Mouse (Mus musculus) adrenal gland, postnatal 14 days (tissue): ENCODE measurements at regions not wholly inside any gene's neighbourhood (a gene's known extent, or its start where the extent isn't known, plus 50 kb on each side); places are given as distances from the start of the nearest gene placed in this dataset.
A peak's percentile ranks its signal among the peaks of the same experiment; 100 is the strongest.
"Not testable (repeated sequence)": the region's sequence is repeated elsewhere in the genome, so short reads cannot be mapped to it uniquely, and the experiment has no call there.

Experiments
- DNase-seq: peaks from one replicate; pipeline ENCODE4 v3.0.0; 2021; ENCODE audit warnings: mixed read lengths

DNA sequence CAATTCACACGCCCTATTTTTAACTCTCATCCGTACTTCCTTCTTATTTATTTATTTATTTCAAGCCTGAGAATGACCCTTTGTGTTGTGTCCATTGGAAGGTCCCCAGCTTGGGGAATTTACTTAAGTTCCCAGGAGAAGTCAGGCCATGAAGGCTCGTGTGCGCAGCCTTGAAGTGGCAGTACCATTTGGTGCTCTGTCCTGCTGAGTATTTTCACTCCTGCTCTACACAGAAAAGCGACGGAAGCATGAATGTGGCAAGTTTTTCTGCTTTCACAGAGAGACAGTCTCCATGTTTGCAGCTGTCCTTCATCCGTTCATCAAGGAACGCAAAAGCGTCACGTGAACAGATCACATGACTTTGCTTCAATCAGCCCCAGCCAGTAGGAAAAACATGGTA, 610.2 kb upstream of the Clint1 start:
- no peak for DNase-seq

DNA sequence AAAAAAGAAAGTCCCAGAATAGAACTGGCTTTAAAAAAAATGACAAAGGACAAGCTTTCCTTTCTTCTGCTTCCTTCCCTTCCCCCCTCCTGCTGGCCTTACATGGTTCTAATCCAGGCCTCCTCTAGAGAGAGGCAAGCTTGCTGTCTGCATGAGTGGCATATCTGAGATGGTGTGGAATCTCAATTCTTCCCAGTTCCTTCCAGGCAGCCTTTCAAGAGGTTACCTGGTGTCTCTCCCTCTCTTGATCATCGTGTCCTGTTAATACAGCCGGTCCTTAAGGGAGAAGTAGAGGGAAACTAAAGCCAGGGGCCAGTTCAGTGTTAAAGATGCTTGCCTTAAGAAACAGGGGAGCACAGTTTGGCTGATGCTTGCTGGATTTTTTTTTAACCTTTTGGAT, 607.1 kb upstream of the Clint1 start:
- DNase-seq: no peak

DNA sequence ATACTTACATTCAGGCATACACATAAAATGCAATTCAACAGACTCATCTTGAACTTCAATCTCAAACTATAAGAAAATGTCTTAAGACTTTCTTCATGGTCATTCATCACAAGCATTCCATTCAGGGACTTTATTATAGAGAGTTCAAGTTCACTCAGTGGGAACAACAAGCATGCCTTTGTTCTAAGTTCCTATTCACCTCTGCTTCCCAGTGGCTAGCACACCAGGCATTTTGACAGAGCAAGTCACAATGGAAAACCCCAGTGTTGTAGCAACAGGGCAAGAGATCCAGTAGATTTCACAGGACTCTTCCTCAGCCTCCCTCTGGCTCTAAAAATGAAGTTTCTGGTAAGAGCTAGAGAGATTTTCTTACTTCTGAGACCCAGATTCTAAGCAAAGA, 595.8 kb upstream of the Clint1 start:
- DNase-seq: no peak

DNA sequence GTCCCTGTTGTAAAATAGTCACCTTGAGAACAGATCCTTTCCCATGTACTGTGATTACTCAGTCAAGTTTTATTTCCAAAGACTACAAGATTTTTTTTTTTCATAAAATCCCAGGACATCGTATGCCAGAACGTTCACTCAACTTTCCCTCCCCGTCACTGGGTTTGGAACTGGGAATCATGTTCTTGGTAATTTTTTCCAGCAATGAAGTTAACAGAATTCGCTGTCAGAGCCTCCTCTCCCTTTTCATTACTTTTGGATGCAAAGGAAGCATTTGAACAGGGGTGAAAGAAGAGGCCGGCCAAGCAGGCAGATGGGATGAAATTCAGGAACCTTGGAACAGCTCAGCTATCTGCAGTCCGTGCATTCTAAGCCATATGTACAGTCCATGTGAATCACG, 589.7 kb upstream of the Clint1 start:
- DNase-seq: no peak

DNA sequence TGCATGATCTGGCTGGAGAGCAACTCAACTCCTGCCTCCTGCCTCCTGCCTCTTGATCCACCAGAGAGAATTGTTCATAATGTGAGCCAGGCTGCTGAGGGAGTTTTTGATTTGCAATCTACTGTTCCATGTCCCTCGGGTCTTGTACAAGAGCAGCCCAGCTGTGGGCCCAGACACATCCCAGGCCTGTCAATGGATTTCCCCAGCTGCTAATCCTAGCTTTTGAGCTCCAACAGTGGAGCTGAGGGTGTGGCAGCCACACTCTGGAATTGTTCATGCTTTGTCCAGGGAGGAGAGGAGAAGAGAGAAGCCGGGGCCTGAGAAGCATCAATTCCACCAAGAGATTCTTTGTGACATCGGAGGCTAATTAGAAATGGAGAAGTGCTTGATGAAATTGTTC, 587.9 kb upstream of the Clint1 start:
- peak; percentile 20 for DNase-seq

DNA sequence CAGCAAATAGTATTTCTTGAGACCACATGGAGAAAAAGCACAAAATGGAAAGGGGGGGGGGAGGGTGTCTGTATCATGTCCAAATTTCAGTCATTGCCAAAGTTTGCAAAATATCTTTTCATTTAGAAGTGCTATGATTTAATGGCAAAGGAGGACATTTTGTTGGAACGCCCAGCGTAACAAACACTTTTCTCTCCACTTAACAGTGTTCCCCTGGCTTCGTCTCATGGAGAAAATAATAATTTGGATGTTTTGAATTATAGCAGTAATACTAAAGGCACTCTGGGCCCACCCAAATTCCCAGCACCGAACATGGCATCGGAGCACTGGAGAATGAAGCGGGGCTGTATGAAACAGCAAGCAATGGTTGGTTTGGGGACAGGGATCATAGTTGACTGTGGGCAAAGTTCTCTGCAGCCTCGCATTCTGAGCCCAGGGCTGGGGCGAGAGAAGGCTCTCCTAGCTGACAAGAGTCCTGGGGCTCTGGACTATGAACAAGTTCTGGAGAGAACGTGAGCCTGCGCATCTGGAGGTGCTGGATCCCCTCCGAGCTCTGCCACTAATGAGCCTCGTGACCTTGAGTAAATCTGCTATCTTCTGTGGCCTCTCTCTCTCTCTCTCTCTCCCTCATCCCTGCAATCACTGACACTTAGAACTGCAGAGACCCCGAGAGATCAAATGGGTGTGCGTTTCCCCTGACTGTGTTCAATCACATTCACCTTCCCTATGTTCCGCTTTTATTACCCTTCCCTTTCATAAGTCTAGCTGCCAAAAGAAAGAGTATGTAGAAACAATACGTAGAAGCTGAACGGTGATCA, 586.5 kb upstream of the Clint1 start:
- DNase-seq: peak; percentile 26

DNA sequence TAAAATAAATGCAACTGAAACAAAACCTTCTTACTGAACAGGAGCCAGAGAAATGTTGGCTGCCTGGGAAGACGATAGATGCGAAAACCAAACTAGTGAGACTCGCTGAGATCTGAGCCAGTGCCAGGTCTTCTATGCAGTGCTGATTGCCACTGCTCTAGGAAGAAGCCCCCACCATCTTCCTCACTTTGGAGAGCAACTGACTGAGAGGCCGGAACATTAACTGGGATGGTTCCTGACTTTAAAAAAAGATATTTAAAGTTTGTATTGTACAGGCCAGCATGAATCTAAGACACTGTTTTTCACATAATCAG, 585.9 kb upstream of the Clint1 start:
- no peak for DNase-seq

DNA sequence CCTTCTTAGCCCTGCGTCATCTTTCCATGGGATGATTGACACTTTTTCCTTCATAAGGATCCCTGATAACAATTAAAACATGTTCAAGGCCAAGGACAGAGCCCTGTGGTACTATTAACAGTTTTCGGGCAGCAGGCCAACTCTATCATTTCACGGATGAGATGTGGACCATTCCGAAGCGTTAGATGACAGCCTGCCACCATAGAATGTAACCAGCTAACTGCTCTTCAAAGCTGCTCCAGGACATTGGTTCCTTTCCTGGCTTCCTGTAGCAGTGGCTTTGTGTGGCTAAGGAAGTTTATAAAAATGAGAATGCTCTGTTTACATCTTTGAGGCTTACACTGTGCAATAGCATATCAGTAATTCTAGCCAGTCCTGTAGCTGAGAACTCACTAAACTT, 582.6 kb upstream of the Clint1 start:
- DNase-seq: no peak

DNA sequence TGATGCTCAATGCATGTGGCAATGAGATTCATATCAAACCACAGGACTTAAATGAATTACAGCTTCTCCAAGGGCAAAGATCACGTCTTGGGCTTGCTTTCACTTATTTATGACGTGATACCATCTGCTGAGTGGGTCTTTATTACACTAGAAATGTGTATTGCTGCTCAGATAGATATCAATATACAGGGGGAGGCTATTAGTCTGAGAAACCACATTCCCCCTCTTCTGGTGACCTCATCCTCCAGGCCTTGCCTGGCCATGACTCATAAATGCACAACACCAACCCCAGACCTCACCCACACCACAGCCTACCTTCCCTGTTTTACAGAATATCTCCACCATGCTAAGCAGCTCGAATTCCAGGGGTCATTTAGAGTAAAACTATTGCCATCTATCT, 580.6 kb upstream of the Clint1 start:
- no peak for DNase-seq

DNA sequence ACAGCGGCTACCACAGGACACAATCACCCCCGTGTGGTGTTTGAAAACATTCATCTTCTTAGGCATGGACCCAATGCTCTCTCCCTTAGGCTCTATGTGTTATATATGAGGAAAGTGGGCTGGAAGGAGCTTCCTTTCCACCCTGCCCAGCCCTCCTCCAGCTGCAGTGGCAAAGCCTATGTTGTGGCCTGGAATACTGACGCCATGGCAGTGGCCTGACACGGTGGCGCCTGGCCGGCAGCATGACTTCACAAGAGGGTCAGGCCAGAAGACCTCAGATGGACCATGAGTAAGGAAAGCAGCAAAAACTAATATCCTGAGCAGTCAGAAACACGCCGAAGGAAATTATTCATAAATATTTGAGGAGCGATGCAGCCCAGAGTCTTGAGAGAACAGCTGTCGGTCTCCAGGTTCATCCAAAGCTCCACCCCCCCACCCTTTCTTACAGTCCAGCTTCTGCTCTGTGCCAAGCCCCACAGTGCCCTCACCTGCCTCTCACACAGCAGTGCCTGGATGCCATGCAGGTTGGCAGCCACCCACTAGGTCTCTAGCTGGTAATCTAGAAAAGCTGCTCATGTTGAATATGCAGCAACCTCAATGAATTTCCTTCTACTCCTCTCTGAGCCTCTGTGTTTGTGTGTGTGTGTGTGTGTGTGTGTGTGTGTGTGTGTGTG, 577.3 kb upstream of the Clint1 start:
- DNase-seq: peak; percentile 18

DNA sequence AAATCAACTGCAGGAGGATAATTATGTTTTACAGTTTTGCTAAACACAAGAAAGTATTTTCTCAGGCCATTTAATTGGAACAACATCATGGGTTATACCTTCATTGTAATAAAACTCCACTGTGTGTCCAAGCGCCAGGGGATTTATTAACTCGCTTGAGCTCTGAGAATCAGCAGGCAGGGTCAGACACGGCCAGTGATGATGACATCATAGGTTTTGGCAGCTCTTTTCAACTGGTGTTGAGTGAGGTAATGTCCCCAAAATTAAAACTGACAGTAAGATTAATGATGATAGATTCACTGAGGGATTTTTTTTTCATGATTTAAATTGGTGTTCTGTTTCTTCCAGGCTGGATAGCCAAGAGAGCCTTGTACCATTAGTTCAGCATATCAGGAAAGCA, 576.7 kb upstream of the Clint1 start:
- peak; percentile 21 for DNase-seq

DNA sequence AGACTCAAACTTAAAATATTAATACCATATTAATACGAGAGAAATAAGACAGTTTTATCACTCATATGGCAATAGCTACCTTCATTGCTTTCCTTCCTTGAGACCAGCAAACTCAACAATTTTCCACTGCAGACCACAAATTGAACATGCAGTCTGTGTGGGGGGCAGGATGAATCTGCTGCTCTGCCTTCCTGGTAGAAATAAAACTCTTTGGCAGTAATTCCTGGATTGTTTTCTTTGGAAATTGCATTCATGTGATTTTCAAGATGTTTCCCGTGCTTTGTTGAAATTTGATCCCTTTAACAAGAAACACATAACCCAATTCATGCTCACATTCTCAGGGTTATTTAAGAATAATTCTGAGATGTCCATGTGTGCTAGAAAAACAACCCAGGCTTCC, 555.1 kb upstream of the Clint1 start:
- DNase-seq: no peak

DNA sequence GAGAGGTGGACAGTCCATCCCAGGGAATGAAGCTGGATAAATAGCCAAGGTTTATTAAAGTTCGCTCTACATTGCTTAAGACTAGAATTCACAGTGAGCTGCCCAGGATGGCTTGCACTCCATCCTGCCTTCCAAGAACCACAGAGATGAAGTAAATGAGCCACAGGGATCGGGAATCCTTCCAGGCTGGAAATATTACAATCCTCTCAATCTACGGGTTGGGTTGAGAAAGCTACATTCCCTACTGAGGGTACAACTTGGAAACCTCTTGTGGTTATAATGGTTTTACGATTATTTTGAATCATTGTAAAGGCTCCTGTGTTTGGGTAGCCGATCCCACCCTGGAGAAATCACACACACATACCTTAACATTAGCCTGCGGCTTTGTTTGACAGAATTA, 539.9 kb upstream of the Clint1 start:
- no peak for DNase-seq

DNA sequence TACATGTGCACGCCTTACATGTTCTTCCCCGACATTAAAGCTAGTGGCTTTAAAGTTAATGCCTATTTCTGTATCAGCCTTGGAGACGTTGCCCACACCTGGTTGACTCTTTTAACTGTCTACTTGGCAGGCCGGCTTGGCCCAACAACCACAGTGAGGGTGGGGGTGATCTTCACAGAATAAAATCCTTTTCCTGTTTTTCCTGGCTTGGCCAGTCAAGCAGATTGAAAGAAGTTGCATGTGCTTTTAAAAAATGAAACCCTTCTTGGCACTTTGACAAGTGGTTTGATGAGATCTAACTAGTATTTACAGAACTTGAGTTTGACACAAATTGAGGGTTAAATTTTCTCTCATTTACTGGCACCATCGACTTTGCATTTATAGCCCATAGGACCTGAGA, 528.1 kb upstream of the Clint1 start:
- no peak for DNase-seq

DNA sequence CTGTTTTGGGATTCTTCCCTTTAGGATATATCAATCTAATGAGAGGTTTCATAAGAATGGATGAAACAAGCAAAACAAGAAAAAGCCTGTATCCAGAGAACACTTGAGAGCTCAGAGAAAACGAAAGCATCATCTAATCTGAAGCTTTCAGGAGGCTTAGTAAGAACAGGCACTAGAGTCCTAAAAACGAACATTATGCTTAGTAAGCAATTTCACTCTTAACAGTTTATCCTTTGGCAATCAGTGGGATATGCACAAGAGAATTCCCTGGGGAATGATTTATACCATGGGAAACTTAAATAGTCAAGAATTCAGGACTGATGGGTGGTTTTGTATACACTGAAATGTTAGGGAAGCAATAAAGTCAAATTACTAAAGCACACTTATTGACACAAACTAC, 521.5 kb upstream of the Clint1 start:
- no peak for DNase-seq

DNA sequence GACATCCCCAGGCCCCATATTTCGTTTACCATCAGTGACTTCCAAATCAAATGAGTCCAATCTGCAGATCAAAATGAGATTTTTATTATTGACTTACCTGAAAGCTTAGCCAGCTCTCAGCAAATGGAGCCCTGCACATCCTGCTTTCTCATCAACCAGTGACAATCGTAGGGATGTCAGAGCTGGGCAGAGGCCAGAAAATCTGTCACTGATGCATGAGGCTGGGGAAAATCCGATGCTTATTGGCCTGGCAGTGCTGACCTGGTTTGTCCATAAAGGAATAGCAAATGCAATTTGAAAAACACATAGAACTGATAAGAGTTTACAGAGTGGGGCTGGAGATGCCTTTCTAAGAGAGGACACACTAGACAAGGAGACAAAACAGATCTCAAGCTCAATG, 518.1 kb upstream of the Clint1 start:
- DNase-seq: no peak

DNA sequence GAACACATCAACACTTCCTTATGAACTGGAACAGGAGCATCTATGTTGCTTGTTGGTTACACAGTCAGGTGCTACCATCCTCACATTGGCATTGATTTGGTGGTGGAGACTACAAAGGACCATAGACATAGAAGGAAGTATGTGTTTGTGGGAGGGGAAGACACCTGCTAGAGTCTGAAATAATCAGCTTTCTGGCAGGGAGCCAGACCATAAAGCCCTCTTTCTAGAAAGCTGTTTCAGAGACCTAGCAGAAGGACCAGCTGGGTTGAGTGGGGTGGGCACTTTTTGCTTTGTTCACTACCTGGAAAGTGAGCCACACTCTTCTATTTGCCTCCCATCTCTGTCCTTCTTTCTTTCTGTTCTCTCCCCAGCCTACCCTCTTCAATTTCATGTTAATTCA, 502.5 kb upstream of the Clint1 start:
- DNase-seq: no peak

DNA sequence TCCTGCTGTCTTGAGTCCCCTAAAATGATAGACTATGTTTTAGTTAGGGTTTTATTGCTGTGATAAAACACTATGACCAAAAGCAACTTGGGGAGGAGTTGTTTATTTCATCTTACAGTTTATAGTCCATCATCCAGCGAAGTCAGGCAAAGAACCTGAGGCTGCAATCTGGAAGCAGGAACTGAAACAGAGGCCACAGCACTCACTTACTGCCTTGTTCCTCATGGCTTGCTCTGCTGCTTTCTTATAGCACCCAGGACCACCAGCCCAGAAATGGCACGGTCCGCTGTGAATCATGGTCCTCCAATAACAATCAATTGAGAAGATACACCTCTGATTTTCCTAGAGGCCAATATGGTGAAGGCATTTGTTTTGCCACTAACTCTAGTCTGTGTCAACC, 486.5 kb upstream of the Clint1 start:
- no peak for DNase-seq

DNA sequence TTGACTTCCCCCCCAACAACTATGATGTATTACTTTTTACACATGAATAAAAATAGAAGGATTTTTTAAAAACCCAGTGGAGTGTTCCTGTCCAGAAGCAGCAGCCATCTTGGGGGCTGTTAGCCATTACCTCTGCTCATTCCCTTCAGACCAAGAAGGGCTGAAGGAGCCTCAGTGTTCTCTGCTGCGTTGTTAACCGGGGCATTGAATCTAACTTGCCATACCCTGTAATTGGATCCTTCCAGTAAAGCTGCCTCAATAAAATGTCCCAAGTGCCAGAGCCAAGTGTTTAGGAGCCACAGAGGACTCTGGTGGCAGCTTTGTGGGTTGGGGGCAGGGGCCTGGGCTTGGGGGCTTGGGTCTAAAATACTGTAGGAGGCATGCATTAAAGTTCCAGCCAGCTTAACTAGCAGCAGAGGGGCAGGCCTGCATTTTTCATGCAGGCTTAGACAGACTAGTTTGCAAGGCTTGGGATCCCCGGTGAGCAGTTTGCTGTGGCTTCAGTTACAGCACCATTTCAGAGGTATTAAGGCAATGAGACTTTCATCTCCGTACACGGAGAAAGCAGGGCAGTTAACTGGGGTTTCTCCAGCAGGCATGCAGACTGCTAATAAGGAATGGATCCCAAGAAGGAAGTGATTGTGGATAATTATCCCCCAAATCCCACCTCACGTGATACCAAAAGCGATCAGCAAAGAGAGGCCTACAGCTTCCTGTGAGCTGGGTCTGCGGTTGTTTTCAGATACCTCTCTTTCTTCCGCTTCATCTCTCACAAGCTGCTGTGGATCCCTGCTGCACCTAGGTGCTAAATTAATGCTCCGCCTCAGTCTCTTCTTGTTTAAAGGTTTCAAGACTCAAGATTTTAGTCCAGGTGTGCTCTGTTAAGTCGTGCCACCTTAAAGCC, 462.4 kb upstream of the Clint1 start:
- no peak for DNase-seq

DNA sequence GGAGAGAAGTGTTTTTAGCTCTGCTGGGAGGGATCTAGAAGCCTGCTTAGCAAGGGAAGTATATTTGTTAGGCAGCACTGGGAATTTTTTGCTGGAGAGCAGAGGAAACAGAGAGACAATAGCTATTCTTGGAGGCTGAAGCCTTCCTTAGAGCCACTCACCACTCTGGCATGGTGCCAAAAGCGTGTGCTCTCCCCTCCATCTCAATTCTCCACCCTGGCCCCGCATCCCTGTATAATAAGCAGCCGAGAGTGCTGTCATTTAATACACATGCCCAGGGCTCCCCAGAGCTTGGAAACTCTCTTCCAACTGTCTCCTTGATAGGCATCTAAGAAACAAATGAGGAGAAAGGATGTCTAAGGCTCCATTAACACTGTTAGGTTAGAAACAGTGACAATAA, 455.8 kb upstream of the Clint1 start:
- no peak for DNase-seq

DNA sequence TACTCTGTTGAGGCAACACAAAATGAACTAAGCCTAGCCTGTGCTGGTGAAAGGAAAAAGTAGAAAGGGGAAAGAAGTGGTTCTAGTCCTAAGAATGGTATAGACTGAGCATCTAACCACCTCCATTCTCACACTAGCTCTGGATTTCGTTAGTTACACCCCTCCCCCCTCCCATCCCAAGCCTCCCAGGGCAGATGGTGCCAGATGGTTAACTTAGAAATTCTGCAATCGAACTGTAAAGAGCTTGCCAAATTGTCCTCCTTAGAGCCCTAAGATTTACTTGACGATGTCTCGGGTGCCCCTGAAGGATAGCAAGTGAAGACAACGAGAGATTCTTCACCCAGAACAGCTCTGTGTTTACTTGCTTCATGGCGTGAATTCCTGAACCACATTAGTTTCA, 453.7 kb upstream of the Clint1 start:
- DNase-seq: no peak

DNA sequence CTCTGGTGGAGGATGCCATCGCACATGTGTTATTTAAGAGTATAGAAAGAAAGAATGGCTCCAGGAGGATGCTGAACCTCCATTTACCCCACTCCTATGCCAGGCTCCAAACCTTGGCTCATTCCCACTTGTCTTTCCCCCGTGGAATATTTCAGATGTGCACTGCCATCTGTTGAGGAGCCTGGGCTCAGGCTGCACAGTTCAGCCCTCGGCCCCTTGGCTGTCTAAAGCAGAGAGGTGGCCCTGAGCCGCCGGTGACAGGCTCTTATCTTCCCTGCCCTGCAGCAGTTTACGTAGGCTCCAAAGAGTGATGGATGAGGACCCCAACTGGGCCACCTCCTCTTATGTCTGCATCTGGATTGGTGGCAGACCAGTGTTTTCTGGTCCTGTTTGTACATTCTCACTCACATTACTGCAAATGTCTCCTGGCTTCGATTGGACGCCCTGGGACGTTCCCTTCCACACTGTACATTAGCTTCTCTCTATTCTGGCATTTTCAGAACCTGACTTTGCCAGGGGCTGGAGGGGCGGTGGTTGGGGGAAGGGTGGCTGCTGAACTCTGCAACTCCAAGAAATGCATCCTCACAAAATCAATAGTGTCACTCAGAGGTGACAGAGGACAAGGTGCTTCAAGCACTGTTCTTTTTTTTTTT, 447.3 kb upstream of the Clint1 start:
- no peak for DNase-seq

DNA sequence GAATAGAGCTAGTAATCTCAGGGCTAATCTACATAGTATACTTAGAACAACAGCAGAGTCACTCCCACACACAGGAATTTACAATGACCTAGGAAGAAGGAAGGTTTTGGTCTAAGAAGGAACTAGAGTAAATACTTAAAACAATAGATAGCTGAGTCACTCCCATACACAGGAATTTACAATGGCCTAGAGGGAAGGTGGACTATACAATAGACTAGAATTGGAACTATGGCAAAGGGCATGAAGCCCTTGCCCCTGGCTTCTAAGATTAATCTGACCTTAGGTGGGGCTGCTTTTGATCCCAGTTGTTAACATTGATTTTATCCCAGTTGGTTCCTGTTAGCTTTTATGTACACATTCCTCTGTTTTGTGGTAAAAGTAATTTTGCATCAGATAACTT, 427.8 kb upstream of the Clint1 start:
- not testable (repeated sequence) for DNase-seq
